Mouse (Mus musculus): ENCODE measurements around the gene Slc39a3. TPM values are rescaled to one million over a fixed set of nuclear protein-coding genes. Genes with fewer than 3 reads are reported as not detected.
A peak's percentile ranks its signal among the peaks of the same experiment; 100 is the strongest.

Slc39a3 gene
- total RNA-seq, 2 experiments from 2014 or later, result 14.0 to 14.3 TPM

GRCm38 (mm10) chr10:80989446-80989845 lies 47.8 kb downstream of the Slc39a3 start:
- no peak for DNase-seq (ENCODE audit: low spot score)
- intact Hi-C loops (cut with DNase I), result no loop called here

- intact Hi-C loops (cut with DNase I), result loop anchor here (1.0 kb wide), 2 partner anchors 32 to 60 kb away; no protein-coding TSS in a partner anchor
- peak; percentile 74 for DNase-seq (ENCODE audit: low spot score)
Observed at GRCm38 (mm10) chr10:80987709-80988441, 49.4 kb downstream of the Slc39a3 start.

GRCm38 (mm10) chr10:80986754-80987153 lies 50.5 kb downstream of the Slc39a3 start:
- no peak for DNase-seq (ENCODE audit: low spot score)
- intact Hi-C loops (cut with DNase I), result no loop called here

DNA sequence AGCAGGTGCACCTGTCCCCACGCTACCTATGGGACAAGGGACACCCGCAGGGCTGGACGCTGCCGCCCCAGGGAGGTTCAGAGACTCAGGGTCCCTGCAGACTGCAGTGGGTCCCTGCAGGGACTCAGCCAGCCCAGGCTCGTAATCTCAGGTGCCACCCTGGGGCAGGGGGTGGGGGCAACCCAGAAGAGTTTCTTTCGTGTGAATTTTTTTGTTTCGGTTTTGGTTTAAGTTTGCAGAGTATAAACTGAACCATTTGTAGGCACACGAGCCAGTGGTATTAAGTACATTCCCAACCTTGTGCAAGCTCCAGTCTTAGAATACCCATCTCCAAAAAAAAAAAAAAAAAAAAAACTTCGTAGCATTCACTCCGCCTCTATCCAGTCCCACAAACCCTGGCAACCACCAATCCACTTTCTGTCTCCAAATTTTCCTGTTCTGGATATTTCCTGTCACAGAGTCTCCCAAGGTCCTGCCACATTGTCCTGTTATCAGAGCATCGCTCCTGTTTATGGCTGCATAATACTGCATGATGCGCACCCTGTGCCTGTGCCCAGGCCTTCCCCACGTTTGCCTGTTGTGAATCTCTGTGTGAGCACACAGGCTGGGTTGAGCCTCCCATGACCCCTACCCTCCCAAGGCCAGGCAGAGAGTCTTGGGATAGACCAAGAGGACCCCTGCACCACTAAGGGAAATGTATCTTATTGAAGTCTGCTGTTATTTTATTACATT lies 51.1 kb downstream of the Slc39a3 start:
- DNase-seq (ENCODE audit: low spot score), result no peak
- intact Hi-C loops (cut with DNase I), result no loop called here

- no peak for DNase-seq (ENCODE audit: low spot score)
- intact Hi-C loops (cut with DNase I), result no loop called here
Observed at GRCm38 (mm10) chr10:80985241-80985969, 51.8 kb downstream of the Slc39a3 start.

DNA sequence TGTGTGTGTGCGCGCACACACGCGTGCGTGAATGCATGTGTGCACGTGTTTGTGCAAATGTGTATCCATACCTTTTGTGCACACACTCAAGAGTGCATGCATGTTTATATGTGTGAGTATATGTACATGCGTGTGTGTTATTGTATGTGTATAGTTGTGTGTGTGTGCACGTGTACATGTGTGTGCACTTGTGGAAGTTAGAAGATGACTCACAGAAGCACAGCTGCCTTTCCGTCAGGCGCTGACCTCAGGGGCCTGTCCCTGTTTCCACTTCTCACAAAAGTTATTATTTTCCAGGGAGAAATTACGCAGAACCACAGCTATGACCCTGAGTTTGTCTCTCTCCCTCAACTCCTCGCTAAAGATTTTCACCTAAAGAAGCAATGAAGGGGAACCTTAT lies 53.0 kb downstream of the Slc39a3 start:
- DNase-seq (ENCODE audit: low spot score), result no peak
- intact Hi-C loops (cut with DNase I), result no loop called here

DNA sequence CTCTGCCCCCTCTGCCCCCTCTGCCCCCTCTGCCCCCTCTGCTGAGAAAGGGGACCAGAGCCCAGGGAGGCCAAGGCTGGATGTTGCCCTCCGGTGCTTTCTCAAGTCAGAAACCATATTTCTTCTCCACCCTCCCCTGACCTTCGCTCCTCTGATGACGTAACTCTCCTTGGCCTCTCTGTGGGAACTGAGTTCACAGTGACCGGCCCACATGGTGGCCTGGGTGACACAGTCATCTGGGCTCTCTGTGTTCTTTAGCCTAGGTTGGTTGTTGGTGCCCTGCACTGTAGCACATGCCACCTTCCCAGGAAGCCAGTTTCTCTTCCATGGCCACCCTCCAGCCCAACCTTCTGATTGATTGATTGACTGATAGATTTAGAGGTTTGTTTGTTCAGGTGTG lies 54.8 kb downstream of the Slc39a3 start:
- intact Hi-C loops (cut with DNase I), result no loop called here
- DNase-seq (ENCODE audit: low spot score), result no peak

DNA sequence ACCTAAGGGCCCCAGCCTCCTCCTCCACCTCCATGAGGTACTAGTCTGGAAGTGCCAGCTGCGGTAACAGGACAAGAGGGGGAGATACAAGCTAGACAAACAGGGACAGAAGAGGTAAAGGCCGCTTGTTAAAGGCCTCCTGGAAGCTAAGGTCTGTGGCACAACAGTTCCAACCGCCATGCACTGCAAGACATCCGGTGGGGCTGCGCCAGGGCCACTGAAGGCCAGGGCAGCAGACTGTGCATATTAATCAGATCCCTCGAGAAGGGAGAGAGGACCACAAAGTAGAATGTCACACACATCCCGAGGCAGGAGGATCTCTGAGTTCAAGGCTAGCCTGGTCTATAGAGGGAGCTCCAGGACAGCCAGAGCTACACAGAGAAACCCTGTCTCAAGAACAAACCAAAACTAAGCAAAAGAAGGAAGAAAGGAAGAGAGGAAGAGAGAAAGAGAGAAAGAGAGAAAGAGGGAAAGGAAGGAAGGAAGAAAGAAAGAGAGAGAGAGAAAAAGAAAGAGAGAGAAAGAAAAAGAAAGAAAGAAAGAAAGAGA lies 55.6 kb downstream of the Slc39a3 start:
- no peak for DNase-seq (ENCODE audit: low spot score)
- intact Hi-C loops (cut with DNase I), result no loop called here

Other genes with a start within 250 kb of the Slc39a3 start
- 10 to 100 TPM; 29.6 to 29.9 TPM for gene Sf3a2, start 239.2 kb downstream of the Slc39a3 start, total RNA-seq (2021)
- gene Plekhj1, start 238.8 kb downstream of the Slc39a3 start, total RNA-seq (2021), result 10 to 100 TPM; 27.4 to 29.7 TPM
- under 1 TPM; 0.39 TPM for gene Amh, start 232.2 kb downstream of the Slc39a3 start, total RNA-seq (2021)
- gene Jsrp1, start 223.9 kb downstream of the Slc39a3 start, total RNA-seq (2021), result under 1 TPM; 0.48 to 0.81 TPM
- 100 to 1,000 TPM; 883 to 894 TPM for gene Oaz1, start 210.8 kb downstream of the Slc39a3 start, total RNA-seq (2021)
- gene Lingo3, start 193.4 kb downstream of the Slc39a3 start, total RNA-seq (2021), result 10 to 100 TPM in 1 of 2 experiments, 1 to 10 TPM in 1; 6.3 to 10.6 TPM
- 10 to 100 TPM; 20.9 to 31.6 TPM for gene Lsm7, start 182.2 kb downstream of the Slc39a3 start, total RNA-seq (2021)
- 10 to 100 TPM; 22.4 to 23.6 TPM for gene Sppl2b, start 182.2 kb downstream of the Slc39a3 start, total RNA-seq (2021)
- gene Tmprss9, start 165.6 kb downstream of the Slc39a3 start, total RNA-seq (2021), result not detected
- 100 to 1,000 TPM; 143 to 148 TPM for gene Timm13, start 136.5 kb downstream of the Slc39a3 start, total RNA-seq (2021)
- gene Lmnb2, start 119.2 kb downstream of the Slc39a3 start, total RNA-seq (2021), result 1 to 10 TPM; 4.6 to 5.6 TPM
- 10 to 100 TPM in 1 of 2 experiments, 1 to 10 TPM in 1; 8.2 to 14.1 TPM for gene Gadd45b, start 107.4 kb downstream of the Slc39a3 start, total RNA-seq (2021)
- gene Gng7, start 22.5 kb downstream of the Slc39a3 start, total RNA-seq (2021), result under 1 TPM; 0.13 to 0.34 TPM
- not detected for gene Diras1, start 11.8 kb downstream of the Slc39a3 start, total RNA-seq (2021)
- gene Sgta, start 22.8 kb upstream of the Slc39a3 start, total RNA-seq (2021), result 10 to 100 TPM; 86.7 to 93.2 TPM
- gene Thop1, start 32.6 kb upstream of the Slc39a3 start, total RNA-seq (2021), result 10 to 100 TPM; 12.3 to 13.2 TPM
- 1 to 10 TPM in 1 of 2 experiments, under 1 TPM in 1; 0.87 to 1.2 TPM for gene Creb3l3, start 61.4 kb upstream of the Slc39a3 start, total RNA-seq (2021)
- gene Map2k2, start 68.5 kb upstream of the Slc39a3 start, total RNA-seq (2021), result 100 to 1,000 TPM; 122 to 123 TPM
- gene Zbtb7a, start 97.8 kb upstream of the Slc39a3 start, total RNA-seq (2021), result 10 to 100 TPM; 34.5 to 42.2 TPM
- 10 to 100 TPM; 15.6 to 17.4 TPM for gene Pias4, start 130.5 kb upstream of the Slc39a3 start, total RNA-seq (2021)
- gene Eef2, start 139.2 kb upstream of the Slc39a3 start, total RNA-seq (2021), result 1,000 to 10,000 TPM in 1 of 2 experiments, 100 to 1,000 TPM in 1; 925 to 1,035 TPM
- gene Dapk3, start 145.6 kb upstream of the Slc39a3 start, total RNA-seq (2021), result 10 to 100 TPM; 26.4 to 28.7 TPM
- not detected for gene 4930442H23Rik, start 146.4 kb upstream of the Slc39a3 start, total RNA-seq (2021)
- gene Nmrk2, start 164.6 kb upstream of the Slc39a3 start, total RNA-seq (2021), result 10 to 100 TPM in 1 of 2 experiments, 1 to 10 TPM in 1; 6.9 to 13.4 TPM
- under 1 TPM; 0.05 to 0.06 TPM for gene Atcay, start 193.4 kb upstream of the Slc39a3 start, total RNA-seq (2021)
- gene Zfr2, start 195.7 kb upstream of the Slc39a3 start, total RNA-seq (2021), result 1 to 10 TPM; 2.2 to 2.8 TPM
- under 1 TPM; 0.42 to 0.61 TPM for gene Matk, start 215.5 kb upstream of the Slc39a3 start, total RNA-seq (2021)
- 10 to 100 TPM; 93.8 to 96.6 TPM for gene Mrpl54, start 229.5 kb upstream of the Slc39a3 start, total RNA-seq (2021)
- 100 to 1,000 TPM in 1 of 2 experiments, 10 to 100 TPM in 1; 98.4 to 123 TPM for gene Apba3, start 229.5 kb upstream of the Slc39a3 start, total RNA-seq (2021)

Measured in heart, postnatal 25 days (tissue).